Mouse (Mus musculus) midbrain, embryonic 12.5 days (tissue): ENCODE measurements around the gene Hint1. TPM values are rescaled to one million over a fixed set of nuclear protein-coding genes. Genes with fewer than 3 reads are reported as not detected.
A peak's percentile ranks its signal among the peaks of the same experiment; 100 is the strongest.

Experiments used
- ATAC-seq: fragments of 200-750 bp; cut with Nextera tagmentation; 2 replicates; pipeline ENCODE4 v1.8.0; 2017; ENCODE audit warnings: low read depth, moderate TSS enrichment, moderate library complexity; ENCODE audit not compliant: low FRiP score
- H3K27ac ChIP-seq: fragments of 300-500 bp; sonication (generic); replicated peaks from 2 replicates; pipeline ENCODE4 v1.5.1; 2016; ENCODE audit warnings: mild to moderate bottlenecking
- H3K27me3 ChIP-seq: fragments of 300-500 bp; sonication (generic); 2 replicates; pipeline ENCODE4 v1.6.1; 2016; ENCODE audit warnings: mild to moderate bottlenecking
- H3K36me3 ChIP-seq: fragments of 300-500 bp; sonication (generic); 2 replicates; pipeline ENCODE4 v1.6.1; 2016
- H3K4me1 ChIP-seq: fragments of 300-500 bp; sonication (generic); 2 replicates; pipeline ENCODE4 v1.6.1; 2016
- H3K4me2 ChIP-seq: fragments of 300-500 bp; sonication (generic); replicated peaks from 2 replicates; pipeline ENCODE4 v1.6.1; 2016; ENCODE audit warnings: mild to moderate bottlenecking, moderate library complexity
- H3K4me3 ChIP-seq: fragments of 300-500 bp; sonication (generic); 2 replicates; pipeline ENCODE4 v1.5.1; 2016; ENCODE audit warnings: mild to moderate bottlenecking
- H3K9ac ChIP-seq: fragments of 300-500 bp; sonication (generic); replicated peaks from 2 replicates; pipeline ENCODE4 v1.6.1; 2016; ENCODE audit warnings: mild to moderate bottlenecking, moderate library complexity
- H3K9me3 ChIP-seq: fragments of 300-500 bp; sonication (generic); 2 replicates; pipeline ENCODE4 v1.6.1; 2016; ENCODE audit warnings: mild to moderate bottlenecking
- WGBS: fragments of 180-500 bp; shearing (Covaris S2); methylation state at CpG from one replicate; pipeline ENCODE4 v1.1.7; 2016; 5-methylcytosine and 5-hydroxymethylcytosine counted together
- polyA plus RNA-seq: library from polyadenylated mRNA; unstranded; fragments of >200 nt; fragmentation: Nextera tagmentation; extraction: Ambion mirVana; gene quantifications from 2 replicates; pipeline ENCODE4 v1.2.1, GENCODE M21; 2016

Gene Hint1
- polyA plus RNA-seq, 1 experiment from 2014 or later: 664 TPM

GRCm38 (mm10) chr11:54903940-54904706, 37.9 kb downstream of the Hint1 start:
- WGBS: 75% methylated on average over 4 of the region's 4 CpGs
- H3K4me3 ChIP-seq: no peak overlapping the region
- peaks cover 12% of the 10 kb centered on the region; the same call in 1 of the 2 replicates for H3K4me1 ChIP-seq
- peak overlapping the region; percentile 76; the same call in 1 of the 2 replicates for H3K4me2 ChIP-seq
- no peaks in the 10 kb centered on the region for H3K9me3 ChIP-seq
- no peak for ATAC-seq
- H3K27ac ChIP-seq: no peak overlapping the region
- 0 out of 2 replicates have a peak, but pooled peaks cover 2% of the 10 kb centered on the region for H3K36me3 ChIP-seq
- H3K27me3 ChIP-seq: peaks cover 7% of the 10 kb centered on the region; the same call in 1 of the 2 replicates
- no peak overlapping the region for H3K9ac ChIP-seq

GRCm38 (mm10) chr11:54905086-54905485, 38.9 kb downstream of the Hint1 start:
- WGBS: 86% methylated on average over 3 of the region's 3 CpGs
- ATAC-seq: no peak
- Histone ChIP-seq H3K4me3 (no peak overlapping the region), H3K27ac (no peak overlapping the region), H3K27me3 (peaks cover 7% of the 10 kb centered on the region; the same call in 1 of the 2 replicates), H3K4me2 (no peak overlapping the region), H3K9me3 (no peaks in the 10 kb centered on the region), H3K4me1 (peaks cover 12% of the 10 kb centered on the region; the same call in 1 of the 2 replicates), H3K9ac (no peak overlapping the region), H3K36me3 (0 out of 2 replicates have a peak, but pooled peaks cover 9% of the 10 kb centered on the region)

GRCm38 (mm10) chr11:54905931-54906330, 39.7 kb downstream of the Hint1 start:
- H3K4me2 ChIP-seq: no peak overlapping the region
- no peaks in the 10 kb centered on the region for H3K9me3 ChIP-seq
- H3K9ac ChIP-seq: no peak overlapping the region
- 67% methylated on average over 4 of the region's 4 CpGs for WGBS
- H3K4me3 ChIP-seq: no peak overlapping the region
- no peak overlapping the region for H3K27ac ChIP-seq
- peaks cover 7% of the 10 kb centered on the region; the same call in 1 of the 2 replicates for H3K27me3 ChIP-seq
- peaks cover 16% of the 10 kb centered on the region; the same call in 1 of the 2 replicates for H3K36me3 ChIP-seq
- peaks cover 12% of the 10 kb centered on the region; the same call in 1 of the 2 replicates for H3K4me1 ChIP-seq
- ATAC-seq: no peak

GRCm38 (mm10) chr11:54906466-54906865, 40.3 kb downstream of the Hint1 start:
- WGBS: 83% methylated on average over 4 of the region's 4 CpGs
- peaks cover 7% of the 10 kb centered on the region; the same call in 1 of the 2 replicates for H3K27me3 ChIP-seq
- H3K9ac ChIP-seq: no peak overlapping the region
- no peak overlapping the region for H3K4me2 ChIP-seq
- H3K9me3 ChIP-seq: no peaks in the 10 kb centered on the region
- H3K4me1 ChIP-seq: peaks cover 12% of the 10 kb centered on the region; the same call in 1 of the 2 replicates
- H3K27ac ChIP-seq: no peak overlapping the region
- no peak for ATAC-seq
- peaks cover 18% of the 10 kb centered on the region; the same call in 1 of the 2 replicates for H3K36me3 ChIP-seq
- no peak overlapping the region for H3K4me3 ChIP-seq

GRCm38 (mm10) chr11:54907259-54907658, 41.1 kb downstream of the Hint1 start:
- Histone ChIP-seq H3K36me3 (peaks cover 18% of the 10 kb centered on the region; the same call in 1 of the 2 replicates), H3K27ac (no peak overlapping the region), H3K27me3 (peaks cover 7% of the 10 kb centered on the region; the same call in 1 of the 2 replicates), H3K4me2 (no peak overlapping the region), H3K9ac (no peak overlapping the region), H3K4me3 (no peak overlapping the region), H3K9me3 (no peaks in the 10 kb centered on the region), H3K4me1 (peaks cover 11% of the 10 kb centered on the region; the same call in 1 of the 2 replicates)
- ATAC-seq: no peak
- 97% methylated on average over 5 of the region's 5 CpGs for WGBS

GRCm38 (mm10) chr11:54909273-54909672, 43.1 kb downstream of the Hint1 start:
- no peak overlapping the region for H3K27ac ChIP-seq
- H3K4me2 ChIP-seq: no peak overlapping the region
- H3K4me1 ChIP-seq: 0 out of 2 replicates have a peak, but pooled peaks cover under 1% of the 10 kb centered on the region
- no peak for ATAC-seq
- H3K36me3 ChIP-seq: peaks cover 29% of the 10 kb centered on the region
- 95% methylated on average over 11 of the region's 11 CpGs for WGBS
- H3K9me3 ChIP-seq: no peaks in the 10 kb centered on the region
- no peak overlapping the region for H3K4me3 ChIP-seq
- no peaks in the 10 kb centered on the region for H3K27me3 ChIP-seq
- no peak overlapping the region for H3K9ac ChIP-seq

- Histone ChIP-seq H3K9ac (no peak overlapping the region), H3K4me2 (no peak overlapping the region), H3K9me3 (no peaks in the 10 kb centered on the region), H3K36me3 (peaks cover 38% of the 10 kb centered on the region), H3K27me3 (no peaks in the 10 kb centered on the region), H3K27ac (no peak overlapping the region), H3K4me3 (no peak overlapping the region), H3K4me1 (no peaks in the 10 kb centered on the region)
- ATAC-seq: no peak
- 90% methylated on average over 12 of the region's 12 CpGs for WGBS
These were observed 44.0 kb downstream of the Hint1 start for GRCm38 (mm10) chr11:54910081-54910665.

- Histone ChIP-seq H3K4me3 (no peak overlapping the region), H3K27ac (no peak overlapping the region), H3K36me3 (peaks cover 42% of the 10 kb centered on the region), H3K27me3 (no peaks in the 10 kb centered on the region), H3K9me3 (no peaks in the 10 kb centered on the region), H3K4me2 (no peak overlapping the region), H3K4me1 (no peaks in the 10 kb centered on the region), H3K9ac (no peak overlapping the region)
- WGBS: 91% methylated on average over 3 of the region's 3 CpGs
- no peak for ATAC-seq
These were observed 45.0 kb downstream of the Hint1 start for GRCm38 (mm10) chr11:54911201-54911600.

- Histone ChIP-seq H3K9me3 (no peaks in the 10 kb centered on the region), H3K36me3 (peaks cover 48% of the 10 kb centered on the region), H3K4me3 (no peak overlapping the region), H3K9ac (no peak overlapping the region), H3K4me1 (no peaks in the 10 kb centered on the region), H3K27ac (no peak overlapping the region), H3K4me2 (no peak overlapping the region), H3K27me3 (no peaks in the 10 kb centered on the region)
- 89% methylated on average over 7 of the region's 7 CpGs for WGBS
- no peak for ATAC-seq
These were observed 45.7 kb downstream of the Hint1 start for GRCm38 (mm10) chr11:54911671-54912502.

- Histone ChIP-seq H3K36me3 (peaks cover 57% of the 10 kb centered on the region), H3K4me3 (no peak overlapping the region), H3K27me3 (no peaks in the 10 kb centered on the region), H3K27ac (no peak overlapping the region), H3K9ac (no peak overlapping the region), H3K9me3 (no peaks in the 10 kb centered on the region), H3K4me2 (no peak overlapping the region), H3K4me1 (no peaks in the 10 kb centered on the region)
- WGBS: 88% methylated on average over 9 of the region's 9 CpGs
- ATAC-seq: no peak
These were observed 46.5 kb downstream of the Hint1 start for GRCm38 (mm10) chr11:54912503-54913316.

GRCm38 (mm10) chr11:54913841-54914240, 47.7 kb downstream of the Hint1 start:
- H3K4me3 ChIP-seq: no peak overlapping the region
- ATAC-seq: no peak

More at GRCm38 (mm10) chr11:54913841-54914240, 47.7 kb downstream of the Hint1 start:
- 0 out of 2 replicates have a peak, but pooled peaks cover 3% of the 10 kb centered on the region for H3K9me3 ChIP-seq
- no peaks in the 10 kb centered on the region for H3K4me1 ChIP-seq
- no peak overlapping the region for H3K27ac ChIP-seq
- peaks cover 65% of the 10 kb centered on the region for H3K36me3 ChIP-seq
- no peak overlapping the region for H3K9ac ChIP-seq
- no peak overlapping the region for H3K4me2 ChIP-seq
- 93% methylated on average over 5 of the region's 5 CpGs for WGBS
- H3K27me3 ChIP-seq: no peaks in the 10 kb centered on the region
